Mouse (Mus musculus): Measurements from ENCODE around the gene Abca2.
A peak's percentile ranks its signal among the peaks of the same experiment; 100 is the strongest.

The Abca2 gene

GRCm38 (mm10) chr2:25460551-25461309 is 32.2 kb downstream of the Abca2 start, which contains the start of gene Paxx:
TSS of gene Paxx (minus strand) at chr2:25461094.
- DNase-seq (ENCODE audit: low read depth, low spot score), result peak; percentile 99

GRCm38 (mm10) chr2:25461407-25461806 is 32.9 kb downstream of the Abca2 start:
- no peak for DNase-seq (ENCODE audit: low read depth, low spot score)

DNA sequence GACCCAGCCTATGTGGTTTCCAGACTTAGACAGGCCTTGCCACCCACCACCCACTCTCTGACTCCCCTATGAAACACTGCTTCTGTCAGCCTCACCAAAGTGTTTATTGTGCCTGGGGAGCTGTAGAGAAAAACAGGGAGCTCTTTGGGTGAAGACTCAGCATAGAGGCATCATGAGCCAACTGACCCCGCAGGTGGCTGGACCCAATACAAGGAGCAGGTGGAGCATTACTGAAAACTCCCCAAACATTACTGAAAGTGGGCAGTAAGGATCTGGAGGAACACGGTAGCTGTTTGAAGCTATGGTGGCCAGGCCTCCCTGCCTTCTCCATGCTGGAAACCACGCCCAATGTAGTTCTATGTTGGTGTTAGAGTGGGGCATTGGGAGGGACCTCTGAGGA is 35.1 kb downstream of the Abca2 start:
- DNase-seq (ENCODE audit: low read depth, low spot score), result no peak

GRCm38 (mm10) chr2:25465256-25465655 is 36.8 kb downstream of the Abca2 start:
- DNase-seq (ENCODE audit: low read depth, low spot score), result no peak

DNA sequence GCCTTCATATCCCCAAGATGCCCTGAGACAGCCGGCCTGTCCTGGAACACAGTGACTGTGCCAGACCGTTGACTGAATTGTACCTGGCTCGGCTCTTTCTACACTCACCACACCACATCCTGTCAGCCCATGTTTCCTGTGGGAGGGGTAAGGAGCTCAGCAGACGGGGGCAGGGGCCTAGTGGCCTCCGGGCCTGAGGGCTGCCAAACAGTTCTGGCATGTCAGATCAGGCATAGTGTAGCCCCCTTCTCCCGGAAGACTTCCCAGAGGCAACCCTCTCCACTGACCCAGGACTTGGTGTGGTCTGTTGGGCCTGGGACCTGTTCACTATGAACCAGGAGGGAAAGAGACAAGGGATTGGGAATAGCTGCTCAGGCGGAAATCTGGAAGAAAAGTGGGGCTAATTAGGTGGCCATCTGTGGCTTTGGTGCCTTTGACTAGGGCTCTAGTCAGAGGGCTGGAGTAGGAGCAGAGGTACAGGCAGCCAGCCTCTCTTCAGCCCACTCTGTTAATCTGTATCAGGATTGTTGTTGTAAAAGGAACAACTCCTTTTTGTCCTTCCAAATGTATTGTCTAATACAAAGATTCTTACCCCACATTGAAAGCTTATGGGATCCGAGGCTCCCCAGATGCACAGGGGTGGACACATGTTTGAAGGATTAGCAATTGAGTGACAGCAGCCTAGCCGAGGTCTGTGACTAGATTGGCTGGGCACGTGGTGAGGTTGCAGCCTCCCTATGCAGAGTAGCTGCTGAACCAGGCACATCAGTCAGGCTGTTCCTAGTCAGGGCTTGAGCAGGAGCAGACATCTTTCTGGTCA is 37.5 kb downstream of the Abca2 start:
- no peak for DNase-seq (ENCODE audit: low read depth, low spot score)

DNA sequence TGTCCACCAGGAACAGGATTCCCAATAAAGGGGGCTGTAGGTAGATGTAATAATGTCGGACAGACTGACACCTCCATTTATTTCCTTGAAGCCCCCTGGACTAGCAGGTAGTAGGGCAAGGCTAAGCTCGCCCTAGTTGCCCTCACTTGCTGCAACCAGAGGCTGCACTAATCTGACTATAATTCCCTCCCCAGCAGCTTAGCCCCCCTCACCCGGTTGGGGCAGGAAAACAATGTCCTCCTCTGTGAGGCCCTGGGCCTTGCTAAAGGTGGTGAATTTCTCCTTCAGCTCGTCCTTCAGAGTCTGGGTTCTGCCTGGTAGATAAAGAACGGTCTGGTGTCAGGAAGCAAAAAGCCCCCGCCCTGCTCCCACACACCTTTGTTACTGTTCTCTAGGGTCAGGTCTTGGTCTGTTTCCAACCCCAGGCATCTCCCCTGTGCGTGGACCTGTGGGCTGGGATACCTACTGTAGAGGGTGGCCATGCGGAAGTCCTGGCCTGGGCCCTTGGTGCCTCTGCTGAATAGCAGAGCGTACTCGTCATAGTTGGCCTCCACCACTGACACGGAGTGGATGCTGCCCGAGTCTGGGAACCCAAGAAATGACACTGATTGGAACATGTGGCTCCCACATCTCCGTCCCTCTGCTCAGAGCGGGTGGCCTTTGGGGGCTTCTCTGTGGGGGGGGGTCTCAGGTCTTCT is 39.3 kb downstream of the Abca2 start:
- no peak for DNase-seq (ENCODE audit: low read depth, low spot score)

- no peak for DNase-seq (ENCODE audit: low read depth, low spot score)
These were observed 40.7 kb downstream of the Abca2 start for GRCm38 (mm10) chr2:25468962-25469915.

- no peak for DNase-seq (ENCODE audit: low read depth, low spot score)
These were observed 41.5 kb downstream of the Abca2 start, which contains the start of gene Ptgds for GRCm38 (mm10) chr2:25469969-25470368. TSS of gene Ptgds (minus strand) at chr2:25470046.

- DNase-seq (ENCODE audit: low read depth, low spot score), result no peak
These were observed 44.0 kb downstream of the Abca2 start for GRCm38 (mm10) chr2:25472550-25472949.

- no peak for DNase-seq (ENCODE audit: low read depth, low spot score)
These were observed 49.0 kb downstream of the Abca2 start for GRCm38 (mm10) chr2:25477541-25477940.

DNA sequence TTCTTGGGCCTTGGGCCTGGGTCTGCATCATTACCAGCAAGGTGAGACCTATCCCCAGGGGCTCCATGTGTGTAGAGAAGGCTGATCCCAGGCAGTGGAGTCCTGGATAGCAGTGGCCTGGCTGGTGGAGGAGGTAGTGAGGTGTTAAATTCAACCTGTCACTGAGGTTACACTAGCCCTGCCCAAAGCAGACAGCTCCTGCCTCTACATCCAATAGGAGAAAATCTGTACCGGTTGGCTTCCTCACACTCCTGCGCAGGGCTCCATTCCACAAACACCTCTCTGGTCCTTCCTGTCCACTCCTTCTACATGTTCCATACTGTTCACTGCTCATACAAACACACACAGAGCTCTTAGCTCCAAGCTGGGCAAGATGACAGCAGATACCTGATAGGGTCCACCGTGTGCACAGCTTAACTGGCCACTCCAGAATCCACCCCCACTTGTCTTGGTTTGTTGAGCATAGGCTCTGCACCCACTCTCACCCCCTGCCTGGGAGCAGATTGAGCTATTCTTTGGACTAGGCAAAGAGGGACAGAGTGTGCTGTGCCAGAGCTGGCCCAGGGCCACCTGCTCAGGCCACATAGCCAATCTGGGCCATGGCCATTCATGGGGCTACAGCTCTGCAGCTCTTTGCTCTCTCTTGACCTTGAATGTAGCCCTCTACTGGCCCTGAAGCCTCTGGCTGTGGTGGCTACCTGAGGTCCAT is 49.6 kb downstream of the Abca2 start:
- DNase-seq (ENCODE audit: low read depth, low spot score), result no peak

DNA sequence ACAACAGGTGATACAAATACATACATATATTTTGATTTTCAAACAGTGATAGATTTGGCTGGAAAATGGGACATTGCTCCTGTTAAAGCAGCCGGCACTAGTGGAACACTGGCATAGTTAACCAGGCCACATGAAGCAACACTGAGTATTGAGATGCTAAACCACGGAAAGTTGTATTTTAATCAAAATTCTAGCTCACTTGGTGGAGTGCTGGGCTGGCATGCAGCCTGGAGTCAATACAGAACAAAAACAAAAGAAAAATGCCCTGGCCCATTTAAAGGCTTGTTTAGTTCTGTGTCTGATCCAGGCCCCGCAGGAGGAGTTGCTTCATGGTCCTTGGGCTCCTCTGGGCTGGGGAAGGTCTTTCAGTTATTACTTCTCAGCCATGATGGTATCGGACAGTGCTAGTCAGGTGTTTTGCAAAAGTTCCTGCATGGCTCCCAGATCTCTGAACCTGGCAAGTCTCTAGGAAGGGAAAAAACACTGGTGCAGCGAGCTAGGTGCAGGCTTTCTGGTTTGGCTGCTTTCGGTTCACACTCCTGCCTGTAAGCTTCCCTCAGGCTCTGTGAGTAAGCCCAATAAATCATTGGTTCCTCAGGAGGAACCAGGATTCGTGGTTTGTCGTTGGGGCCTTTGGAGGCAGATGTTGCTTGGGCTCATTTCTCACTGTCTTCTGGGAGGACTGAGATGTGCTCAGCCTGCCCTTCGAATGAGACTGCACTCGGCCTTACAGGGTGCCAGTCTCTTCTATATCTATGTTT is 51.2 kb downstream of the Abca2 start:
- no peak for DNase-seq (ENCODE audit: low read depth, low spot score)

GRCm38 (mm10) chr2:25480541-25480940 is 52.0 kb downstream of the Abca2 start:
- DNase-seq (ENCODE audit: low read depth, low spot score), result no peak

GRCm38 (mm10) chr2:25482969-25483368 is 54.5 kb downstream of the Abca2 start:
- peak; percentile 75 for DNase-seq (ENCODE audit: low read depth, low spot score)

DNA sequence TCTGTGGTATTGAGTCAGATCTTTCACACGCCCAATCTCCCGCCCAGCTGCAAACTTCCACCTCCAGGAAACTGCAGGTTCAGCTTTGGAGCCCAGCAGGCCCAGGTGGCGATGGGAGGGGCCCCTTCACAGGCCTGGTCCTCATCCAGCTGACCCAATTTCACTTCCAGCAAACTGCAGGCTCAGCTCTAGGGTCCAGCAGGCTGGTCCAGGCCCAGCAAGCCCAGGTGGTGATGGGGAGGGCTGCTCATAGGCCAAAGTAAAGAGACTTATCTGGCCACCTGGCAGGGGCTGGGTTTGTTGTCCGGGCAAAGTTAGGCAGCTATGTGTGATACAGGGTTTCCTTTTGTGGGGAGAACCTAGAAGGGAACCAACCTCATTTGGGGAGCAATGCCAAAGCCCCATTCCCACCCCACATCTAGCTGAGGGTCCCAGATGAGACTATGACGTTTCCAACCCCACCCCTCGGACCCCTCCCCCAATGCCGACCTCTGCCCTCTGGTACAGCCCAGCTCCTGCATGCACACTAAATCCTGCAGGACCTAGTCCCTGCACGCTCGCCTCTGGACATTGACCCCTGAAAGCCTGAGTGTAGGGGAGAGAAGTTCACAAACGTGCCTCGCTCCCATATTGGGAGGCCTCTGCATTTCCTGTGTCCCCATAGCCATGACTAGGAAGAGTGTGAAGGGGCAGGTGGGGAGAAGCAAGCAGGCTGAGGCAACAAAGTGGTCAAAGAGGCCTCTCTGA is 56.6 kb downstream of the Abca2 start:
- no peak for DNase-seq (ENCODE audit: low read depth, low spot score)

DNA sequence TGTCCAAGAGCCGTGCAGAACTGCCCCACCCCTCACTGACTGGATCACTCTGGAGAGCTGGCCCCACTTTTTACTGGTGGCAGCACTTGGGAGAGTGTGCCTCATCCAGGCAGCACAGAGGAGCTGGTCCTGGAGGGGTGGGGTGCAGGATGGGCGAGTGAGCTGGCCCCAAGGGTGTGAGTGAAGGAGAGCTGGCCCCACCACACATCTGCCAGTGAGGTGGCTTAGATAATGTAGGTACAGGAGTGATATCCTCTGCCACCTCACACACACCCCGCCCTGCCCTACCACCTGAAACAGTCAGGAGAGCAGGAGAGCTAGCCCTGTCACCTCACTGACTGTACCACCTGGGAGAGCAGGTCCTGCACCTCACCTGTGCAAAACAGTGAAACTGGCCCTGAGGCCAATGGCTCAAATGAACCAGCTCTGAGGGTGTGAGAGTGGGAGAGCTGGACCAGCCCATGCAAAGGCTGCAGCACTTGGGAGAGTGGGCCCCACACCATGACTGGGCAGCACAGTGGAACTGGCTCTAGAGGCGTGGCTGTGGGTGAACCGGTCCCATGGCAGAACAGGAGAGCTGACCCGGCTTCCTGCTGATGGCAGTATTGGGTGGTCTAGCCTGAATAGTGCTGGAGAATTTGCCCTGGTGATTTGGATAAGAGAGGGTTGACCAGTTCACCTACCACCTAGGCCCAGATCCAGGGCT is 59.6 kb downstream of the Abca2 start:
- DNase-seq (ENCODE audit: low read depth, low spot score), result no peak

DNA sequence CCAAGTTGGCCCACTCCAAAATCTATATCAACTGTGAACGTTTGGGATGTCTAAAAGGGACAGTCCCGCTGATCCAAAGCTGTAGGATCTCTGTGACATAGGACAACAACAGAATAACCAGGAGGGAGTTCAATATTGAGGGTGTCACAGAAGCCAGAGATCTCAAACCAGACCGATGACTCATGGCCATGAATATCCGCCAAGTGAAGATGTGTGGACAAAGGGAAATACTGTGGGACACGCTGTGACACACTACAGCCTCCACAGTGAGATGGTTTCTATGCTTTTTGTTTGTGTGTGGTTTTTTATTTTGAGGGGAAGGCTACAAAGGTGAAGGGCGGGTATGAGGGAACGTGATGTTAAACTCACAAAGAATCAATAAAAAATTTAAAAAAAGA is 60.2 kb downstream of the Abca2 start:
- no peak for DNase-seq (ENCODE audit: low read depth, low spot score)

- DNase-seq (ENCODE audit: low read depth, low spot score), result no peak
These were observed 64.5 kb downstream of the Abca2 start for GRCm38 (mm10) chr2:25492988-25493387.

Data from ZHBTc4 (cell line).